Mouse (Mus musculus) ES-E14 (cell line): ENCODE measurements around the gene Tchhl1. TPM values are rescaled to one million over a fixed set of nuclear protein-coding genes. Genes with fewer than 3 reads are reported as not detected.

ENCODE experiments used
- DNase-seq: peaks from one replicate; pipeline ENCODE4 v3.0.0-alpha.2; 2013; ENCODE audit warnings: low read depth, low spot score
- H3K27ac ChIP-seq: 2 replicates; pipeline ENCODE4 v1.5.1; 2012; ENCODE audit warnings: low read depth, mild to moderate bottlenecking, low read length, moderate library complexity, mixed read lengths; ENCODE audit not compliant: poor library complexity, insufficient read depth, severe bottlenecking
- H3K36me3 ChIP-seq: 2 replicates; pipeline ENCODE4 v1.6.1; 2012; ENCODE audit warnings: mild to moderate bottlenecking, low read length, moderate library complexity, mixed read lengths; ENCODE audit not compliant: control insufficient read depth, poor library complexity, insufficient read depth, severe bottlenecking
- H3K4me1 ChIP-seq, 2 experiments: fragments of 150-350 bp in 1 of 2; sonication (generic) in 1 of 2; 2 replicates each; pipeline ENCODE4 v1.6.1; 2012; ENCODE audit warnings: low read length in 2 of 2, mild to moderate bottlenecking in 1 of 2, mixed read lengths in 1 of 2; ENCODE audit not compliant: control insufficient read depth in 2 of 2, insufficient read depth in 2 of 2, poor library complexity in 1 of 2
- H3K4me3 ChIP-seq, 2 experiments: fragments of 150-350 bp in 1 of 2; sonication (generic) in 1 of 2; 2 replicates each; pipeline ENCODE4 v1.5.1; 2012; ENCODE audit warnings: low read length in 2 of 2, low read depth in 1 of 2, mild to moderate bottlenecking in 1 of 2, mixed read lengths in 1 of 2; ENCODE audit not compliant: insufficient read depth in 1 of 2, poor library complexity in 1 of 2, severe bottlenecking in 1 of 2
- H3K9ac ChIP-seq: 2 replicates; pipeline ENCODE4 v1.6.1; 2012; ENCODE audit warnings: low read depth, mild to moderate bottlenecking, low read length, mixed read lengths; ENCODE audit not compliant: poor library complexity, insufficient read depth, severe bottlenecking
- H3K9me3 ChIP-seq: fragments of 150-350 bp; sonication (generic); 2 replicates; pipeline ENCODE4 v1.6.1; 2012; ENCODE audit warnings: low read depth, mild to moderate bottlenecking, low read length; ENCODE audit not compliant: control insufficient read depth, insufficient read depth
- CHD2 ChIP-seq: IDR thresholded peaks from 2 replicates; pipeline ENCODE4 v1.6.1; 2014; ENCODE audit warnings: mild to moderate bottlenecking, low read depth, low read length, inconsistent platforms
- HCFC1 ChIP-seq: IDR thresholded peaks from 2 replicates; pipeline ENCODE4 v1.6.1; 2012; ENCODE audit warnings: low read length, inconsistent platforms, borderline replicate concordance; ENCODE audit not compliant: insufficient read depth
- MAFK ChIP-seq: IDR thresholded peaks from 2 replicates; pipeline ENCODE4 v1.6.1; 2014; ENCODE audit warnings: mild to moderate bottlenecking, low read depth, low read length, inconsistent platforms; ENCODE audit not compliant: insufficient read depth
- ZC3H11A ChIP-seq: IDR thresholded peaks from 2 replicates; pipeline ENCODE4 v1.6.1; 2012; ENCODE audit warnings: low read depth, mild to moderate bottlenecking, inconsistent platforms, low read length, borderline replicate concordance
- ZNF384 ChIP-seq: IDR thresholded peaks from 2 replicates; pipeline ENCODE4 v1.6.1; 2012; ENCODE audit warnings: low read depth, low read length, inconsistent platforms
- in situ Hi-C, 2 experiments: fragments of 600-800 bp; cut with MboI; formaldehyde crosslinking; loops; one replicate each; pipeline ENCODE4 v1.15.1; 2025; ENCODE audit warnings: low sequenced_read_pairs in 2 of 2, inconsistent platforms in 1 of 2; ENCODE audit not compliant: unreplicated experiment in 2 of 2
- total RNA-seq: library from RNA; depleted of rRNA; stranded (reverse); fragments of 300-350 nt; gene quantifications from 2 replicates; pipeline ENCODE4 v1.2.3, GENCODE M21; 2012; rRNA removed

Gene Tchhl1
- total RNA-seq, 1 experiment: not detected

GRCm38 (mm10) chr3:93520330-93521193, 52.0 kb downstream of the Tchhl1 start, which contains the start of gene S100a11:
Gene S100a11 (plus strand): TSS chr3:93520488.
- Histone ChIP-seq H3K9me3 (no peaks in the 10 kb centered on the region), H3K36me3 (0 out of 2 replicates have a peak, but pooled peaks cover 2% of the 10 kb centered on the region), H3K27ac (peak within 1 kb of the TSS; percentile 70), H3K9ac (peak within 1 kb of the TSS; percentile 57), H3K4me3 (peak within 1 kb of the TSS; percentile 65 to 71), H3K4me1 (peaks cover 0 to 7% of the 10 kb centered on the region in 2 experiments; a peak in 1 of 4 replicates)
- TF ChIP-seq HCFC1: no peak
- no peak for TF ChIP-seq ZC3H11A
- no peak for TF ChIP-seq ZNF384
- TF ChIP-seq MAFK: no peak
- TF ChIP-seq CHD2: no peak
- DNase-seq: peak; percentile 47
- in situ Hi-C loops: no loop called here

Other genes starting within 250 kb of the Tchhl1 start
- gene Flg, start 195.2 kb upstream of the Tchhl1 start, total RNA-seq: 0.16 TPM in 1 of 2 replicates, not detected in the other
- gene Hrnr, start 149.0 kb upstream of the Tchhl1 start, total RNA-seq: not detected in 2 replicates
- gene Rptn, start 75.1 kb upstream of the Tchhl1 start, total RNA-seq: not detected in 2 replicates
- gene Tchh, start 26.4 kb upstream of the Tchhl1 start, total RNA-seq: 0.58 and 1.3 TPM in 2 replicates
- gene S100a11, start 51.7 kb downstream of the Tchhl1 start, total RNA-seq: 14.4 and 37.2 TPM in 2 replicates
- 152 and 388 TPM in 2 replicates for gene S100a10, start 86.3 kb downstream of the Tchhl1 start, total RNA-seq
- not detected in 2 replicates for gene Tdpoz2, start 183.9 kb downstream of the Tchhl1 start, total RNA-seq
- not detected in 2 replicates for gene Tdpoz1, start 207.6 kb downstream of the Tchhl1 start, total RNA-seq
- not detected in 2 replicates for gene Gm37596, start 224.3 kb downstream of the Tchhl1 start, total RNA-seq